Mouse (Mus musculus) layer of hippocampus, adult 9-10 months (tissue): Measurements from ENCODE around the gene Plxdc1.

ENCODE experiments used
- DNase-seq: peaks from one replicate; pipeline ENCODE4 v3.0.0; 2022; ENCODE audit warnings: low spot score

The Plxdc1 gene

GRCm38 (mm10) chr11:97985727-97986677, at the start of gene Plxdc1:
Gene Plxdc1, minus strand, starts transcription at chr11:97986444.
- no peak for DNase-seq

GRCm38 (mm10) chr11:98035977-98036377, 49.7 kb upstream of the Plxdc1 start:
- DNase-seq = no peak

- no peak for DNase-seq
Measured at GRCm38 (mm10) chr11:98034840-98035239, 48.6 kb upstream of the Plxdc1 start.

GRCm38 (mm10) chr11:98034061-98034460, 47.8 kb upstream of the Plxdc1 start:
- DNase-seq = no peak

GRCm38 (mm10) chr11:98031443-98031770, 45.2 kb upstream of the Plxdc1 start:
- DNase-seq = peak; percentile 69

GRCm38 (mm10) chr11:98030701-98031442, 44.6 kb upstream of the Plxdc1 start:
- DNase-seq = no peak

GRCm38 (mm10) chr11:98027785-98028184, 41.5 kb upstream of the Plxdc1 start:
- no peak for DNase-seq

GRCm38 (mm10) chr11:98027297-98027688, 41.0 kb upstream of the Plxdc1 start:
- DNase-seq = no peak

- DNase-seq = peak; percentile 94
Measured at GRCm38 (mm10) chr11:98026570-98027296, 40.5 kb upstream of the Plxdc1 start, which contains the start of gene Rpl19. Gene Rpl19, plus strand, starts transcription at chr11:98026710.

GRCm38 (mm10) chr11:98026248-98026569, 40.0 kb upstream of the Plxdc1 start:
- DNase-seq = no peak

- no peak for DNase-seq
Measured at GRCm38 (mm10) chr11:98024516-98024915, 38.3 kb upstream of the Plxdc1 start.

GRCm38 (mm10) chr11:98022555-98023371, 36.5 kb upstream of the Plxdc1 start, which contains the start of gene Cacnb1:
Gene Cacnb1, minus strand, starts transcription at chr11:98023034.
- DNase-seq = no peak

- no peak for DNase-seq
Measured at GRCm38 (mm10) chr11:98022253-98022554, 36.0 kb upstream of the Plxdc1 start.

GRCm38 (mm10) chr11:98021565-98022252, 35.5 kb upstream of the Plxdc1 start:
- no peak for DNase-seq

- DNase-seq = no peak
Measured at GRCm38 (mm10) chr11:98021118-98021517, 34.9 kb upstream of the Plxdc1 start.

GRCm38 (mm10) chr11:98020710-98021109, 34.5 kb upstream of the Plxdc1 start:
- DNase-seq = no peak

GRCm38 (mm10) chr11:98019883-98020610, 33.8 kb upstream of the Plxdc1 start:
- DNase-seq = no peak

GRCm38 (mm10) chr11:98018858-98019641, 32.8 kb upstream of the Plxdc1 start:
- DNase-seq = no peak

GRCm38 (mm10) chr11:98018222-98018621, 32.0 kb upstream of the Plxdc1 start:
- no peak for DNase-seq

- DNase-seq = no peak
Measured at GRCm38 (mm10) chr11:98016824-98017223, 30.6 kb upstream of the Plxdc1 start.
